Comparison of ENCODE assay signal across 17 mouse cellular contexts in genomic region chr3:143633036-143633435, GRCm38 (mm10).
"Had no signal": no experiment of that assay in that cellular context is flagged by ENCODE, and none has a peak within 500 bp of the region (broad histone marks: within the 10 kb centered on the region; RNA-seq: fewer than 3 reads in every experiment).

No protein-coding gene starts in this region.

- H3K9me3 ChIP-seq: midbrain, embryonic 10.5 days; midbrain, embryonic 12.5 days; neural tube, embryonic 12.5 days; stomach, embryonic 15.5 days had no signal

- ATAC-seq: midbrain, embryonic 16.5 days had no signal

- H3K4me1 ChIP-seq: midbrain, embryonic 10.5 days; midbrain, embryonic 12.5 days; neural tube, embryonic 12.5 days; stomach, embryonic 15.5 days had no signal

- H3K27ac ChIP-seq: liver, embryonic 14.5 days; midbrain, embryonic 10.5 days; midbrain, embryonic 12.5 days; neural tube, embryonic 12.5 days; stomach, embryonic 15.5 days; stomach, postnatal 0 days had no signal

- H3K36me3 ChIP-seq: midbrain, embryonic 10.5 days; midbrain, embryonic 12.5 days; neural tube, embryonic 12.5 days; stomach, embryonic 15.5 days had no signal

- H3K9ac ChIP-seq: liver, embryonic 14.5 days; lung, embryonic 14.5 days; midbrain, embryonic 12.5 days; neural tube, embryonic 12.5 days; stomach, embryonic 15.5 days had no signal

- H3K4me3 ChIP-seq: midbrain, embryonic 10.5 days; midbrain, embryonic 12.5 days; myocyte; neural tube, embryonic 12.5 days; stomach, embryonic 15.5 days had no signal

- H3K27me3 ChIP-seq: midbrain, embryonic 12.5 days; neural tube, embryonic 12.5 days; stomach, embryonic 15.5 days had no signal

- DNase-seq: lung, adult 18-20 months; lung, embryonic 14.5 days; lung, postnatal 10 days; lung, postnatal 4 days; midbrain, embryonic 14.5 days; right cerebral cortex, postnatal 14 days; thymus, adult 2 months; thymus, postnatal 25 days; thymus, postnatal 4 days had no signal

- H3K4me2 ChIP-seq: lung, embryonic 14.5 days; midbrain, embryonic 12.5 days; neural tube, embryonic 12.5 days; stomach, embryonic 15.5 days had no signal
